Mouse (Mus musculus): ENCODE measurements around the gene Rnf150.

The Rnf150 gene

GRCm38 (mm10) chr8:83011758-83012157 is 148.6 kb downstream of the Rnf150 start:
- DNase-seq (ENCODE audit: low spot score in 2 of 2): no peak

GRCm38 (mm10) chr8:83028211-83028610 is 165.1 kb downstream of the Rnf150 start:
- no peak for DNase-seq (ENCODE audit: low spot score in 2 of 2)

GRCm38 (mm10) chr8:83032800-83033199 is 169.6 kb downstream of the Rnf150 start:
- DNase-seq (ENCODE audit: low spot score in 2 of 2): no peak

- no peak for DNase-seq (ENCODE audit: low spot score in 2 of 2)
Measured at GRCm38 (mm10) chr8:83035141-83035540, 172.0 kb downstream of the Rnf150 start.

- no peak for DNase-seq (ENCODE audit: low spot score in 2 of 2)
Measured at GRCm38 (mm10) chr8:83036521-83037166, 173.5 kb downstream of the Rnf150 start.

- no peak for DNase-seq (ENCODE audit: low spot score in 2 of 2)
Measured at GRCm38 (mm10) chr8:83037321-83037720, 174.2 kb downstream of the Rnf150 start.

GRCm38 (mm10) chr8:83038575-83038974 is 175.4 kb downstream of the Rnf150 start:
- DNase-seq (ENCODE audit: low spot score in 2 of 2): no peak

GRCm38 (mm10) chr8:83041440-83041839 is 178.3 kb downstream of the Rnf150 start:
- no peak for DNase-seq (ENCODE audit: low spot score in 2 of 2)

GRCm38 (mm10) chr8:83046912-83047311 is 183.8 kb downstream of the Rnf150 start:
- DNase-seq (ENCODE audit: low spot score in 2 of 2): no peak

- DNase-seq (ENCODE audit: low spot score in 2 of 2): no peak
Measured at GRCm38 (mm10) chr8:83048527-83048926, 185.4 kb downstream of the Rnf150 start.

- no peak for DNase-seq (ENCODE audit: low spot score in 2 of 2)
Measured at GRCm38 (mm10) chr8:83049171-83049601, 186.0 kb downstream of the Rnf150 start.

- DNase-seq (ENCODE audit: low spot score in 2 of 2): no peak
Measured at GRCm38 (mm10) chr8:83049616-83050015, 186.5 kb downstream of the Rnf150 start.

GRCm38 (mm10) chr8:83052896-83053295 is 189.7 kb downstream of the Rnf150 start:
- DNase-seq (ENCODE audit: low spot score in 2 of 2): no peak

GRCm38 (mm10) chr8:83054801-83055200 is 191.6 kb downstream of the Rnf150 start:
- DNase-seq (ENCODE audit: low spot score in 2 of 2): no peak

GRCm38 (mm10) chr8:83058951-83059350 is 195.8 kb downstream of the Rnf150 start:
- DNase-seq (ENCODE audit: low spot score in 2 of 2): no peak

- no peak for DNase-seq (ENCODE audit: low spot score in 2 of 2)
Measured at GRCm38 (mm10) chr8:83060076-83060475, 196.9 kb downstream of the Rnf150 start.

GRCm38 (mm10) chr8:83061257-83061656 is 198.1 kb downstream of the Rnf150 start:
- no peak for DNase-seq (ENCODE audit: low spot score in 2 of 2)

- DNase-seq (ENCODE audit: low spot score in 2 of 2): no peak
Measured at GRCm38 (mm10) chr8:83061873-83062272, 198.7 kb downstream of the Rnf150 start.

GRCm38 (mm10) chr8:83062276-83062675 is 199.1 kb downstream of the Rnf150 start:
- no peak for DNase-seq (ENCODE audit: low spot score in 2 of 2)

- peak in 1 of 2 experiments; percentile 19 for DNase-seq (ENCODE audit: low spot score in 2 of 2)
Measured at GRCm38 (mm10) chr8:83064096-83064495, 200.9 kb downstream of the Rnf150 start.

GRCm38 (mm10) chr8:83066076-83066475 is 202.9 kb downstream of the Rnf150 start:
- no peak for DNase-seq (ENCODE audit: low spot score in 2 of 2)

- no peak for DNase-seq (ENCODE audit: low spot score in 2 of 2)
Measured at GRCm38 (mm10) chr8:83066846-83067245, 203.7 kb downstream of the Rnf150 start.

GRCm38 (mm10) chr8:83067906-83068305 is 204.8 kb downstream of the Rnf150 start:
- no peak for DNase-seq (ENCODE audit: low spot score in 2 of 2)

- DNase-seq (ENCODE audit: low spot score in 2 of 2): no peak
Measured at GRCm38 (mm10) chr8:83074248-83074647, 211.1 kb downstream of the Rnf150 start.

Data from spleen, postnatal 36 days (tissue).